ENCODE assay signal across 22 mouse cellular contexts in the genomic region with DNA sequence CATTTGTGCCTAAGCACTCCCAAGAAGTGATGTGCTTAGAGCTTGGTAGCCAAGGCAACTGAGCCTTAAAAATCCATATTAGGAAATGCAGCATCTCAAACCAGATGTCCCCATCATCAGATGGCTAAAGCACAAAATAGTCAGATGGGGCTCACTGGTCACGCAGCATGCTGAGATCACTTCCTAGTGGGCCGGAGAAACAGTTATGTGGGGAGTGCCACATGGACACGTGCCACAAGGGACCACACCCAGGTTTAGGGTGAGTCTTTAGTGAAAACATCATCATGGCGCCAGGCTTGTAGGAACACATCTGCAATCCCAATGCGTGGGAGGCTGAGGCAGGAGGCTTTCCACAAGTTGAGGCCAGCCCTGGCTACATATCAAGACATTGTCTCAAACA. TPM values are rescaled to one million over a fixed set of nuclear protein-coding genes. Genes with fewer than 3 reads are reported as not detected.
"Had no signal": no experiment of that assay in that cellular context is flagged by ENCODE, and none has a peak within 500 bp of the region (broad histone marks: within the 10 kb centered on the region; RNA-seq: fewer than 3 reads in every experiment).

No protein-coding gene starts in this region.

- DNase-seq: heart, postnatal 10 days; heart, postnatal 14 days; heart, postnatal 36 days; heart, postnatal 4 days; kidney, adult 11 months; kidney, adult 18-20 months; kidney, adult 2 months; kidney, adult 8-10 months; kidney, adult 9 months; kidney, postnatal 10 days; kidney, postnatal 14 days; kidney, postnatal 25 days; kidney, postnatal 36 days; kidney, postnatal 4 days; layer of hippocampus, adult 9-11 months; layer of hippocampus, postnatal 36 days had no signal

RNA-seq across cellular contexts. Expression of gene Kcnq1, which starts 10.4 kb away (rescaled TPM):
- total RNA-seq: hematopoietic stem cell, adult 5-6 weeks had no signal

RNA-seq across cellular contexts. Expression of gene Trpm5, which starts 22.1 kb away (rescaled TPM):
- total RNA-seq: heart, postnatal 25 days; heart, postnatal 36 days; layer of hippocampus, adult 2 months; layer of hippocampus, postnatal 25 days; layer of hippocampus, postnatal 36 days; left cerebral cortex, adult 18-20 months; left cerebral cortex, adult 2 months had no signal
